Mouse (Mus musculus) adrenal gland, postnatal 4 days (tissue): Measurements from ENCODE around the gene Btbd1. TPM values are rescaled to one million over a fixed set of nuclear protein-coding genes. Genes with fewer than 3 reads are reported as not detected.
A peak's percentile ranks its signal among the peaks of the same experiment; 100 is the strongest.

Source experiments
- DNase-seq, 2 experiments: peaks; one replicate each; pipeline ENCODE4 v3.0.0; 2021 to 2022; ENCODE audit warnings: low spot score in 2 of 2, mixed read lengths in 2 of 2
- total RNA-seq, 2 experiments: library from RNA; stranded (reverse); gene quantifications; 2 replicates each; pipeline ENCODE4 v1.2.3; 2021

The Btbd1 gene
- total RNA-seq, 2 experiments from 2014 or later, result 101 to 102 TPM

DNA sequence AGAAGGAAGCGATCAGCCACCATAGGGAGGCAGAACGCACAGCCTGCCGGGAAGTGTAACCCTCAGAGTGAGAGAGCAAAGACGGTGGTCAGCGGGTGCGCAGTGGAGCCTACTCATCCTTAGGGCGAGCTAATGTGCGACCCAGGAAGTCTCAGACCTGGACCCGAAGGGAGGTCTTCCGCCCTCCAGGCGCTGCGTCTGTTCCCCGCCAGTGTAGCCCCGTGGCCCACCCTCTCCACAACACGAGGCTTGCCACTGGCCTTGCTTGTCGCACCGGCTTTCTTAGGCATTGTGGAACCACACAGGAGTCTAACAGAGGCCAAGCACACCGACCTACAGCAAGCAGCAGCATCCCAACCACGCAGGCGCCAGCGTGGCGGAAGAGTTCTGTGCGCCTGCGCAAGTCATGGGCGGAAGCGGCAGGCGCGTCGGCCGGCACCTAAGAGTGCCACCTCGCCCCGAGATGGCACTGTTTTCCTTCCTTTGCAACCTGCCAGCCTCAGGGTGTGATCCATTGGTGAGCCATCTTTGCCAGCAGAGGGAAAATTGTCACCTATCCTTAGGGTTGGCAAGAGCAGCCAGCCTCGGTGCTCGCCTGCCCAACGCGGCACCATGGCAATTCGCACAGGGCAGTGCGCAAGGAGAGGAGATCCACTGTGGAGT, 40.0 kb downstream of the Btbd1 start, which contains the start of gene 3110040N11Rik:
TSS of gene 3110040N11Rik (minus strand) at position 384 of the 663 bp plus-strand sequence.
- peak; percentile 52 to 64 for DNase-seq

DNA sequence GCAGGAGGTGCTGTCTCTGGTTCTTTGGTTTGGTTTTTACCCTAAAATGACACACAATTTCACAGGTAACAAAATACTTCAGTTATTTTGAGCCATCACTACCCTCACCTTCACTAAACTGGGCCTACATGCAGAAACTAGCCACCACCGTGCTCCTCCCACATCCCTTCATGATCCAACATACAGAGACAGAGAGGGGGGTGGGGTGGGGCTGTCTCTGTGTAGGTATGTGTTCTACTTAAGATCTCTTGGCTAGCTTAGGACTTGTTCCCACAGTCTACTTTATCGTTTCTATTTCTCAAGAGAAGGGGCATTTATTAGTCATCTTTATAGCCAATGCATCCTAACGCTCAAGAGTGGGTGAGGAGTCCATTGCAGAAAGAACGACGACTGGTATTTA, 40.7 kb downstream of the Btbd1 start:
- no peak for DNase-seq

DNA sequence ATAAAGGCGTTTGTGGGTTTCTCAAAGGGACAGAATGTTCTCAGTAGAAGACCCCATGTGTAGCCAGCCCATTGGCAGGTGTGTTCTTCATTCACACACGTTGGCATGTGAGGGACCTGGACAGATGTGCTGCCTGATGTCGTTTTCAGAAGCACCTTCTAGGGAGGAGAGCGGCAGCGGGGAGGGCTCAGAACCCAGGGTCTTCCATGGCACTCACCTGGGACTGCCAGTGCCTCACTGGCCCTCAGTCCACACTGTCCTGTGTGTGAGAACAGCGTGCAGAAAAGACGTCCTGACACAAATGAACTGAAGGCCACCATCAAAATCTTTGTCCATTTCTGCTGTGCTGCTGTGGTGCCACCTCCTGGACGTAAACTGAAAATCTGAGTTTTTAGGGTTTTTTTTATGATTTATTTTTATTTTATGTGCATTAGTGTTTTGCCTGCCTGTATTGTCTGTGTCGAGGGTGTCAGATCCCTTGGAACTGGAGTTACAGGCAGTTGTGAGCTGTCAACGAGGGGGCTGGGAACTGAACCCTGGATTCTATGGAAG, 51.5 kb downstream of the Btbd1 start:
- DNase-seq, result no peak

DNA sequence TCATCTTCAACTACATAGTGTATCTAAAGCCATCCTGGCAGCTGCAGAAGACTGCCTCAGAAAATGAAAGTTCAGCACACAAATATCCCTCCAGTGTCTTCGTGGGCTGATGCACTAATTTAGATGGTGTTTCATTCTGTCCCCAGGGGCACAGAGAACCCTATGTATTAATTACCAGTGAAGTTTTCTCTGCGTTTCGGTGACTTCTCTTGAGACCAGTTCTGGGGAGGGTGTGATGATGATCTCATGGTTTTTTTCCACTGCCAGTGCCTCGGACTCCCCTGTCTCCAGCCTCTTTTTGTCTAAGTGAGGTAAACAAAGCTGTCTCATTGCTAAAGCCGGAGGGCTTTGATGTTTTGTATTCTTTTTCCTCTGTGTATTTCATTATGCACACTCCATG, 53.9 kb downstream of the Btbd1 start:
- no peak for DNase-seq

DNA sequence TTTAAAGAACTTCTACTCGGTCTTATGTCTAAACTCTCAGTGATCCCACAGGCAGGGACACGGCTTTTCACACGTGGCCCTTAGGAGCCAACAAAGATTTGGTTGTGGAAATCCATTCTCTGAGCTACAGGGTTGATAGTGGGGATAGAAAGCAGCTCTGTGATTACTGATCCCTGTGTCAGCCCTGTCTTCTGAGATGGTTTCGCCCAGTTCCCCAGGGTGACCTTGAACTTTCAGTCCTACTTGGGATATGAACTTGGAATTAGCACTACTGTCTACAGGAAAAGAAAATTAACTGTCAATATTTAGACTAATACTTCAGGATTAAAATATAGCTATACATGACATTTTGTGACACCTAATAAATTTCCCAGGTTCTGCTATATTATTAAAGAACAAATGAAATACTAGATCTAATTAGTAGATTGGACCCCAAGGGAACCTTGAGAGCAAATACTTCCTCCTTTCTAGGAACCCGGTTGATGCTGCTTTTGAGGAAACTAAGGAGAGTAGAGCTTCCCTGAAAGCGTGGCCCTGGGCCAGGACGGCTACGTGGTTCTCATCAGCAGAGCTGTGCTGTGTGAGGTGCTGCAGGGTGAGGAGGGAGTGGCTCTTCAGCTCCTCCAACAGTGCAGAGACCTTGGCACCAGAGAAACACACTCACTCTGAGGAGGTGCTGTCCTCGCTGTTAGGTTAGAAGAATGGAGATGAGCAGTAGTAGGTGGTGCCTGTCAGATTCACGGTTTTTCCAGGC, 56.3 kb downstream of the Btbd1 start:
- no peak for DNase-seq

DNA sequence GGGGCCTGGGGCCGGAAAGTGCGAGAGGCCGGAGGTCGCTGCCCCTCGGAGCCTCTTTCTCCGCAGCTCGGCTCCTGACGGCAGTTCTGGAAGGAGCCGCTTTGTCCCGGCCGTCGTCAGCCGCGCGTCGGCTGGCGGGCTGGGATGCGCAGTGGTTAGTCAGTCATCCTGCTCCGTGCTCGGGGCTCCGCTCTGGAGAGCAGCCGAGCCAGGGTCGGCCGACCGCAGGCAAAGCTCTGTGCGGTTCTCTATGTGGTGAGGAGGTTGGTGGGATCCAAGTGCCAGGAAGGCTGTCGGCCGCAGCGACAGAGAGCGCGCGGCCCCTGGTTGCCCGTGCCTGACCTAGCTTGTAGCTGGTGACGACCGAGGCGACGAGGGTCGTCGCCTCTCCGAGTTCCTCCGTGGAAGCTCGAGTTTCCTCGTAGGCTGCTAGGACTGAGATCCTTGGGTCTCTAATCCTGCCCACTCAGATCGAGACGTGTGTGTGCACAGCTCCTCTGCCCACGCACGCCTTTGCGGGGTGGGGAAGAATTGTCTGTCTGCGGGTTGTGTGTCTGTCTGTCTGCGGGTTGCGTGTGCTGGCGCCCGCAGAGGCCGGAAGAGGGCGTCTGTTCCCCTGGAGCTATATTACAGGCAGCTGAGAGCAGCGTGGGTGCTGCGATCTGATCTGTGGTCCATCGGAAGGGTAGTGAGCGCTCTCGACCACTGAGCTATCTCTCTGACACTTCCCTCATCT, 66.0 kb downstream of the Btbd1 start:
- DNase-seq, result no peak

DNA sequence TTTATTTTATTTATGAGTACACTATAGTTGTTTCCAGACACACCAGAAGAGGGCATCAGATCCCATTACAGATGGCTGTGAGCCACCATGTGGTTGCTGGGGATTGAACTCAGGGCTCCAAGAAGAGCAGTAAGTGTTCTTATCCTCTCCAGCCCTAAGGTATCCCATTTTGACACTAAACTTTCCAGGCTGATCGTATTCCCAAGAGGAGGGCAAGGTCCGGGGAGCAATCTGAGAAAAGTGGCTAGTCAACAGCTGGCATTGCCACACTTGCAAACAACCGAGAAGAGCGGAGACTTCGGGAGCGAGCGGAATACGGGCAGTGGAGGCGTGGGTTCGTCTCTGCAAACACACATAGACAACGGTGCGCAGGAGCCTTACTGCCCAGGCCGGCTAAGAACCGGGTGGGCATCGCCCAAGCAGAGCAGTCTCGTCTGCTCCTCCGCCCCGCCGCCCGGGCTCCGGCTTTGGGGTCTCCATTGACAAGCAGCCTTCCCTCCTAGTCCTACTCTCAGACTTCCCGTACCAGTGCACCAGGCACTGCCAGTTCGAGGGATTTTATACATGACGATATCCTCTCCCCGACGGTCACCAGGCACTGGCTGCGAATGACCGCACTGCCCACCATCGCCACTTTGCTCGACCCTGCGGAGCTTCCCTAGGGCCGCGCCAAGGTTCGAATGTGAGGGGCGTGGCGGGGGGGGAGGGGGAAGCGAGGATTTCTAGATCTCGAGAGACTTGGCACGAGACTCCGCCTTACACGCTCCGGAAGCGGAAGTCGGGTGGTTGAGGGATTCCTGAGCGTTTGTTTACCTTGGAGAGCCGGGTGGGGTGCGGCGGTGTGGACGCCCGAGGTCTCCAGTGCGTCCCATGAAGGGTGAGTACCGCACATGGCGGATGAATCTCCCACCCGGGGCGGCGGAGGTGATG, 66.8 kb downstream of the Btbd1 start, which contains the start of gene Ramac:
TSS of gene Ramac (plus strand) at position 746 of the 930 bp plus-strand sequence.
- peak; percentile 59 to 78 for DNase-seq

DNA sequence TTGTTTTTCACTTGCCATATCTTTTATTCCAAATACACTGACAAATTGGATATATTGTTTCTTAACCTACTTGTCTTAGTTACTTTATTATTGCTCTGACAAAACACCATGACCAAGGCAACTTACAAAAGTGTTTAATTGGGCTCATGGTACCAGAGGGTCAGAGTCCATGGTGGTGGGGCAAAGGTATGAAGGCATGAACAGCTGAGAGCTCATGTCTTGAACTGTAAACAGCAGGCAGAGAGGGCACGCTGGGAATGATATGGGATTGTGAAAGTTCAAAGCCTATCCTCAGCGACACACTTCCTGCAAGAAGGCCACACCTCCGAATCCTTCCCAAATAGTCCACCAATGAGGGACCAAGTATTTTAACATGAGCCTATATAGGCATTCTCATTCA, 81.3 kb downstream of the Btbd1 start:
- no peak for DNase-seq

DNA sequence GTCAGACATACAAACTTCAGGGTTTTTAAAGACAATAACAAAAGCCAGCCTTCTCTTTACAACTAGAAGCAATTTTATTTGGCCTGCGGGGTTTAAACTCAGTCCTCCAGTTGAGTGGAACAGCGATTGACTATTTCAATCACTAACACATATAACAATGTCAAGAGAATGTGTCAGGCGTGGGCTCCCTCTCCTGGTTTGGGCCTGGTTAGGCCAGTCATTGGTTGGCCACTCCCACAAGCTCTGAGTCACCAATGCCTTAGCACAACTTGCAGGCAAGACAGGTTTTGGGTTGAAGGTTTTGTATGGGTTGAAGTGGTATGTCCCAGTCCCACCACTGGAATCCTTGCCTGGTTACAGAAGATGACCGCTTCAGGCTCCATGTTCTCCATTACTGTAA, 85.1 kb downstream of the Btbd1 start:
- no peak for DNase-seq

Other genes with a start within 250 kb of the Btbd1 start
- gene Homer2, start 121.9 kb downstream of the Btbd1 start, total RNA-seq, result 1 to 10 TPM; 5.0 to 9.1 TPM
- 10 to 100 TPM; 53.7 to 54.1 TPM for gene Ramac, start 66.5 kb downstream of the Btbd1 start, total RNA-seq
- 10 to 100 TPM; 36.2 to 42.9 TPM for gene 3110040N11Rik, start 40.0 kb downstream of the Btbd1 start, total RNA-seq
- not detected for gene Gm10160, start 26.4 kb upstream of the Btbd1 start, total RNA-seq
- 10 to 100 TPM; 15.2 to 16.3 TPM for gene Tm6sf1, start 29.6 kb upstream of the Btbd1 start, total RNA-seq
- gene Hdgfl3, start 105.0 kb upstream of the Btbd1 start, total RNA-seq, result 10 to 100 TPM; 24.4 to 26.9 TPM
- gene Bnc1, start 162.9 kb upstream of the Btbd1 start, total RNA-seq, result 1 to 10 TPM; 1.7 to 2.3 TPM